Mouse (Mus musculus) brain, adult 2 months (tissue): ENCODE measurements around the gene Dnajb5.

Experiments used
- DNase-seq: peaks from one replicate; pipeline ENCODE4 v3.0.0; 2011; ENCODE audit warnings: low read depth, low spot score

Dnajb5 gene

GRCm38 (mm10) chr4:42944185-42944584 lies 5.4 kb upstream of the Dnajb5 start:
- DNase-seq, result peak; percentile 60

- DNase-seq, result no peak
These were observed 4.6 kb upstream of the Dnajb5 start for GRCm38 (mm10) chr4:42945043-42945442.

GRCm38 (mm10) chr4:42945445-42945844 lies 4.2 kb upstream of the Dnajb5 start:
- DNase-seq, result peak; percentile 74

- peak; percentile 88 for DNase-seq
These were observed 3.7 kb upstream of the Dnajb5 start for GRCm38 (mm10) chr4:42945952-42946351.

GRCm38 (mm10) chr4:42946733-42947290 lies 2.8 kb upstream of the Dnajb5 start:
- DNase-seq, result peak; percentile 98

GRCm38 (mm10) chr4:42948527-42948926 lies 1.1 kb upstream of the Dnajb5 start:
- DNase-seq, result peak; percentile 81

- no peak for DNase-seq
These were observed 451 bp upstream of the Dnajb5 start for GRCm38 (mm10) chr4:42949051-42949675.

GRCm38 (mm10) chr4:42950065-42950558 lies 498 bp downstream of the Dnajb5 start:
- peak; percentile 94 for DNase-seq

- peak; percentile 78 for DNase-seq
These were observed 1.9 kb downstream of the Dnajb5 start for GRCm38 (mm10) chr4:42951206-42952195.

GRCm38 (mm10) chr4:42952563-42952962 lies 2.9 kb downstream of the Dnajb5 start:
- no peak for DNase-seq

GRCm38 (mm10) chr4:42953435-42954094 lies 4.0 kb downstream of the Dnajb5 start:
- DNase-seq, result peak; percentile 79

GRCm38 (mm10) chr4:42954297-42954696 lies 4.7 kb downstream of the Dnajb5 start:
- peak; percentile 88 for DNase-seq

GRCm38 (mm10) chr4:42955200-42955599 lies 5.6 kb downstream of the Dnajb5 start:
- no peak for DNase-seq

- no peak for DNase-seq
These were observed 7.0 kb downstream of the Dnajb5 start for GRCm38 (mm10) chr4:42956581-42956980.

GRCm38 (mm10) chr4:42957306-42957705 lies 7.7 kb downstream of the Dnajb5 start:
- DNase-seq, result no peak

- peak; percentile 35 for DNase-seq
These were observed 8.4 kb downstream of the Dnajb5 start for GRCm38 (mm10) chr4:42957979-42958378.

- DNase-seq, result peak; percentile 66
These were observed 9.3 kb downstream of the Dnajb5 start for GRCm38 (mm10) chr4:42958942-42959341.

- no peak for DNase-seq
These were observed 9.8 kb downstream of the Dnajb5 start for GRCm38 (mm10) chr4:42959382-42959781.

- DNase-seq, result peak; percentile 87
These were observed 12.0 kb downstream of the Dnajb5 start for GRCm38 (mm10) chr4:42961592-42961991.

- DNase-seq, result no peak
These were observed 13.9 kb downstream of the Dnajb5 start for GRCm38 (mm10) chr4:42963480-42963879.

- peak; percentile 88 for DNase-seq
These were observed 15.6 kb downstream of the Dnajb5 start for GRCm38 (mm10) chr4:42965039-42965719.
